Mouse (Mus musculus) hindbrain, embryonic 14.5 days (tissue): ENCODE data around the gene Phkb. TPM values are rescaled to one million over a fixed set of nuclear protein-coding genes. Genes with fewer than 3 reads are reported as not detected.

Source experiments
- ATAC-seq: fragments of 200-750 bp; cut with Nextera tagmentation; 2 replicates; pipeline ENCODE4 v1.8.0; 2017; ENCODE audit warnings: moderate number of reproducible peaks, mild to moderate bottlenecking, moderate TSS enrichment, moderate library complexity; ENCODE audit not compliant: low FRiP score
- DNase-seq: peaks from one replicate; pipeline ENCODE4 v3.0.0-alpha.2; 2015; ENCODE audit warnings: low spot score
- H3K27ac ChIP-seq: fragments of 300-500 bp; sonication (generic); 2 replicates; pipeline ENCODE4 v1.5.1; 2014; ENCODE audit warnings: mild to moderate bottlenecking, moderate library complexity
- H3K27me3 ChIP-seq: fragments of 300-500 bp; sonication (generic); 2 replicates; pipeline ENCODE4 v1.6.1; 2014; ENCODE audit warnings: mild to moderate bottlenecking, low read length, mixed read lengths; ENCODE audit not compliant: control insufficient read depth, insufficient read depth
- H3K36me3 ChIP-seq: fragments of 300-500 bp; sonication (generic); replicated peaks from 2 replicates; pipeline ENCODE4 v1.6.1; 2014; ENCODE audit not compliant: control insufficient read depth, insufficient read depth
- H3K4me1 ChIP-seq: fragments of 300-500 bp; sonication (generic); replicated peaks from 2 replicates; pipeline ENCODE4 v1.6.1; 2014; ENCODE audit warnings: antibody characterized with exemption, low read length, mixed read lengths; ENCODE audit not compliant: control insufficient read depth, insufficient read depth
- H3K4me2 ChIP-seq: fragments of 300-500 bp; sonication (generic); replicated peaks from 2 replicates; pipeline ENCODE4 v1.6.1; 2014; ENCODE audit warnings: mild to moderate bottlenecking, moderate library complexity
- H3K4me3 ChIP-seq: fragments of 300-500 bp; sonication (generic); replicated peaks from 2 replicates; pipeline ENCODE4 v1.5.1; 2014; ENCODE audit warnings: mild to moderate bottlenecking, low read length
- H3K9ac ChIP-seq: fragments of 300-500 bp; sonication (generic); 2 replicates; pipeline ENCODE4 v1.6.1; 2014
- H3K9me3 ChIP-seq: fragments of 300-500 bp; sonication (generic); 2 replicates; pipeline ENCODE4 v1.6.1; 2016; ENCODE audit warnings: low read length; ENCODE audit not compliant: control insufficient read depth
- WGBS: fragments of 180-500 bp; shearing (Covaris S2); extraction: QIAGEN DNeasy Blood & Tissue Kit; methylation state at CpG from one replicate; pipeline ENCODE4 v1.1.7; 2014; 5-methylcytosine and 5-hydroxymethylcytosine counted together
- polyA plus RNA-seq: library from polyadenylated mRNA; unstranded; fragments of >200 nt; fragmentation: Nextera tagmentation; extraction: Ambion mirVana; gene quantifications from 2 replicates; pipeline ENCODE4 v1.2.1, GENCODE M21; 2014

Gene Phkb
- polyA plus RNA-seq, 1 experiment from 2014 or later, result 50.8 TPM

DNA sequence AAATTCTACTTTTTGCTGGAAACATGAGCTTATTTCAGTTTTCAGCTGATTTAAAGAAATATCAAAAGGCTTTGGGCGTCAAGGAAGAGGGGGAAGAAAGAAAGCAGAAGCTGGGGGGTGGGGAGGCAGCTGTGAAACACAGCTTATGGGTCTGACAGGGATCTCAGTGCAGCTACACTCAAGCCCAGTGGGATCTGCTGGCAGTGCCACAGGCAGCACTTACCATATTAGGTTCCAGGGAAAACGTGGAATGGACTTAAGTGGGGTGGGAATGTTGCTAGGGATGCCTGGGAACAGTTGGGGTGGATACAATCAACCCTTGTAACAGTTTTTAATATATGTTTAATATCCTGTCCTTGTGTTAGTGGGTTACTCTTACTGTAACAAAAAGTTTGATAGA, 201.3 kb downstream of the Phkb start:
- no peak overlapping the region for H3K4me3 ChIP-seq
- H3K36me3 ChIP-seq, result no peaks in the 10 kb centered on the region; the same call in 1 of the 2 replicates
- H3K4me2 ChIP-seq, result no peak overlapping the region
- H3K4me1 ChIP-seq, result 0 out of 2 replicates have a peak, but pooled peaks cover 3% of the 10 kb centered on the region
- no peak overlapping the region for H3K27ac ChIP-seq
- no peak for ATAC-seq
- H3K9me3 ChIP-seq, result no peaks in the 10 kb centered on the region
- DNase-seq, result no peak
- no peak overlapping the region for H3K9ac ChIP-seq
- no peaks in the 10 kb centered on the region for H3K27me3 ChIP-seq
- 28% methylated on average over 2 of the region's 2 CpGs for WGBS

GRCm38 (mm10) chr8:86050882-86051281, 210.1 kb downstream of the Phkb start:
- 94% methylated on average over 3 of the region's 3 CpGs for WGBS
- H3K9me3 ChIP-seq, result no peaks in the 10 kb centered on the region
- no peak for ATAC-seq
- no peak overlapping the region for H3K4me2 ChIP-seq
- H3K4me3 ChIP-seq, result no peak overlapping the region
- no peaks in the 10 kb centered on the region for H3K4me1 ChIP-seq
- H3K27me3 ChIP-seq, result no peaks in the 10 kb centered on the region
- no peak overlapping the region for H3K27ac ChIP-seq
- H3K36me3 ChIP-seq, result no peaks in the 10 kb centered on the region
- no peak overlapping the region for H3K9ac ChIP-seq
- no peak for DNase-seq

DNA sequence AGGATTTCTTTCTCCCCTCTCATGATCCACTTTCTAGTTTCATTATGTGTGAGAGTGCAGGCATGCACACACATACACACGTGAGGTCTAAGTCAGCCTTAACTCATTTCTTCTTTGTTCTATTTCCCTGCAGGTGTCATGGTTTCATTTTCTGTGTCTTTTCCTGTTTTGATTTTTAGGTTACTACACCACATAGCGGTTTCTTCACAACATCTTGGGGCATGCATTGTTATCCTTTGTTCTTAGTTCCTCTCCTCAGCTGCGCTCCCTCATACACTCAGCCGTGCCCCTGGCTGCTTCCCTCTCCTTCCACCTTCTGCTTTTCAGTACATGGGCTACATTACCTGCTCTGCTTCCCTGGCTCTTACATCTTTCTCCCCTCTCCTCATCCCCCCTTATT, 211.2 kb downstream of the Phkb start:
- Histone ChIP-seq H3K27me3 (no peaks in the 10 kb centered on the region), H3K4me1 (no peaks in the 10 kb centered on the region), H3K4me2 (no peak overlapping the region), H3K27ac (no peak overlapping the region), H3K9me3 (no peaks in the 10 kb centered on the region), H3K4me3 (no peak overlapping the region), H3K36me3 (peaks cover 5% of the 10 kb centered on the region), H3K9ac (no peak overlapping the region)
- 91% methylated on average over 4 of the region's 4 CpGs for WGBS
- ATAC-seq (no peak), DNase-seq (no peak)

DNA sequence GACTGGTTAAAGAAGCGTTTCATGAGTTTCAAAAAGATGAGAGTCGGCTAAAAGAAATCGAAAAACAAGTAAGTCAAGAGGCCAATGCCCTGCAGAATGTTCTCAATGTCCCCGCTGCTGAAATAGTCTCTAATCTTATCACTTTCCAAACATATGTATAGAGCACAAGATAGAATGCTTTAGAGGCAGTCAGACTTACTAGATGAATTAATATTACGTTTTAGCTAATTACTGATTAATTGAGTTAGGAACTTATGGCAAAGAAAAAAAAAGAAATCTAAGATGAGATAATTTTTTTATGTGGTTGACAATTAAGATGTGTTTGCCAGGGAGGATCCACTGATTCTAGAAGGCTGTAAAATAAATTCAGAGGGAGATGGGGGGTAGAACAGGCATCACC, 217.9 kb downstream of the Phkb start:
- Histone ChIP-seq H3K9me3 (no peaks in the 10 kb centered on the region), H3K4me3 (no peak overlapping the region), H3K4me1 (no peaks in the 10 kb centered on the region), H3K9ac (no peak overlapping the region), H3K27ac (no peak overlapping the region), H3K36me3 (peaks cover 19% of the 10 kb centered on the region), H3K27me3 (no peaks in the 10 kb centered on the region), H3K4me2 (no peak overlapping the region)
- DNase-seq, result no peak
- 95% methylated on average over 5 of the region's 5 CpGs for WGBS
- ATAC-seq, result no peak

GRCm38 (mm10) chr8:86059130-86059529, 218.4 kb downstream of the Phkb start:
- WGBS, result 74% methylated on average over 5 of the region's 5 CpGs
- no peak for ATAC-seq

DNA sequence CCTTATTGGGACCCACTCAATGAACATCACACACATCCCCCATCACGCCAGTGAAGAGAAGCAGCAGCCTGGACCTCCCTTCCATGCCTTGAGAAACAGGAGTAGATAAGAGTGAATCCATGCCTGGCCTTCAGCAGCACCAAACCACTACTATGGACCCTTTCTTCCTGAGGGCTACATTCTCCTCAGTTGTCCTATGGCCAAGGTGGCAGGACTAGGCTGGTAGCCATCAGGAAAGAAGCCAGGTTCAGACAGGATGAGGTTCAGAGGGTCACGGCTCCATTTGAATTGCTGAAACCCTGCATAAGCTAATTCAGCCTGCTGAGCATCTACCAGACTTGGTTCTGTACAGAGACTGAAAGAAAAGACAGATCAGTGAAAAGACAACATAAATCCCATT, 222.7 kb downstream of the Phkb start:
- Histone ChIP-seq H3K9ac (no peak overlapping the region), H3K4me3 (no peak overlapping the region), H3K4me1 (no peaks in the 10 kb centered on the region), H3K4me2 (no peak overlapping the region), H3K9me3 (no peaks in the 10 kb centered on the region), H3K36me3 (no peaks in the 10 kb centered on the region), H3K27ac (no peak overlapping the region), H3K27me3 (no peaks in the 10 kb centered on the region)
- 95% methylated on average over 2 of the region's 2 CpGs for WGBS
- ATAC-seq (no peak), DNase-seq (no peak)

More at GRCm38 (mm10) chr8:86059130-86059529, 218.4 kb downstream of the Phkb start:
- no peak overlapping the region for H3K9ac ChIP-seq
- H3K4me2 ChIP-seq, result no peak overlapping the region
- H3K9me3 ChIP-seq, result no peaks in the 10 kb centered on the region
- no peak for DNase-seq
- H3K27ac ChIP-seq, result no peak overlapping the region
- H3K4me3 ChIP-seq, result no peak overlapping the region
- peaks cover 19% of the 10 kb centered on the region for H3K36me3 ChIP-seq
- no peaks in the 10 kb centered on the region for H3K4me1 ChIP-seq
- H3K27me3 ChIP-seq, result no peaks in the 10 kb centered on the region

GRCm38 (mm10) chr8:86079433-86079832, 238.7 kb downstream of the Phkb start:
- no peaks in the 10 kb centered on the region for H3K27me3 ChIP-seq
- H3K36me3 ChIP-seq, result no peaks in the 10 kb centered on the region
- ATAC-seq (no peak), DNase-seq (no peak)
- no peak overlapping the region for H3K9ac ChIP-seq
- H3K4me1 ChIP-seq, result no peaks in the 10 kb centered on the region
- no peak overlapping the region for H3K27ac ChIP-seq
- no peak overlapping the region for H3K4me3 ChIP-seq
- no peak overlapping the region for H3K4me2 ChIP-seq
- 92% methylated on average over 1 of the region's 1 CpGs for WGBS
- H3K9me3 ChIP-seq, result no peaks in the 10 kb centered on the region

GRCm38 (mm10) chr8:86083346-86083745, 242.6 kb downstream of the Phkb start:
- Histone ChIP-seq H3K4me1 (no peaks in the 10 kb centered on the region), H3K36me3 (no peaks in the 10 kb centered on the region), H3K27me3 (no peaks in the 10 kb centered on the region), H3K9ac (no peak overlapping the region), H3K4me2 (no peak overlapping the region), H3K27ac (no peak overlapping the region), H3K4me3 (no peak overlapping the region), H3K9me3 (no peaks in the 10 kb centered on the region)
- 72% methylated on average over 4 of the region's 4 CpGs for WGBS
- ATAC-seq (no peak), DNase-seq (no peak)

DNA sequence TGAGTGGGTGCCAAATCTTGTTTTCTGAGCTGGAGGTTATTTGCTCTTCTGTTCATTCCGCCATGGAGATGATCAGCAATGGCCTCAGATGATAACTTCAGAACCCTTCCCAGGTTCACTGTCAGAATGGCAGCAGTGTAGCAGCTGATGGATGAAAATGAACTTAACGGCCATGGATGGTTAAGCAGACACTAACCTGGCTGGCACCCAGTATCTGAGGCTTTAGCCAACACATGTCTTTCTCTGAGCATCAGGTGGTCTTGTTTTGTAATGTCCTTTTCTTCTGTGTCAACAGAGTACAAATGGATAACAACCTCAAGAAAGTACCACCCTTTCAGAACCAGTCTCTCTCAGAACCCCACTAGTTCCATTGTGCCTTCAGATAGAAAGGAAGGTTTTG, 246.0 kb downstream of the Phkb start:
- no peak for ATAC-seq
- H3K4me3 ChIP-seq, result no peak overlapping the region
- no peak overlapping the region for H3K4me2 ChIP-seq
- H3K27ac ChIP-seq, result no peak overlapping the region
- H3K4me1 ChIP-seq, result no peaks in the 10 kb centered on the region
- no peaks in the 10 kb centered on the region for H3K27me3 ChIP-seq
- no peak for DNase-seq
- no peaks in the 10 kb centered on the region for H3K36me3 ChIP-seq
- H3K9ac ChIP-seq, result no peak overlapping the region
- 87% methylated on average over 2 of the region's 2 CpGs for WGBS
- H3K9me3 ChIP-seq, result no peaks in the 10 kb centered on the region

- H3K36me3 ChIP-seq, result no peaks in the 10 kb centered on the region
- H3K9ac ChIP-seq, result no peak overlapping the region
- no peaks in the 10 kb centered on the region for H3K4me1 ChIP-seq
- DNase-seq, result no peak
- WGBS, result 75% methylated on average over 1 of the region's 1 CpGs
- no peaks in the 10 kb centered on the region for H3K9me3 ChIP-seq
- no peak for ATAC-seq
- H3K4me3 ChIP-seq, result no peak overlapping the region
- no peaks in the 10 kb centered on the region for H3K27me3 ChIP-seq
- H3K4me2 ChIP-seq, result no peak overlapping the region
- no peak overlapping the region for H3K27ac ChIP-seq
These were observed 246.7 kb downstream of the Phkb start for GRCm38 (mm10) chr8:86087468-86087867.
